Mouse (Mus musculus) inflammation-experienced regulatory T-cells (primary cell): Measurements from ENCODE around the gene Tln1. TPM values are rescaled to one million over a fixed set of nuclear protein-coding genes. Genes with fewer than 3 reads are reported as not detected.

Source experiments
- polyA plus RNA-seq, 2 experiments: library from polyadenylated mRNA; unstranded; fragments of 100-300 nt; shearing (Covaris generic); gene quantifications; one replicate each; pipeline ENCODE4 v1.2.1; 2017

Gene Tln1
- 100 to 1,000 TPM; 223 to 237 TPM for polyA plus RNA-seq

DNA sequence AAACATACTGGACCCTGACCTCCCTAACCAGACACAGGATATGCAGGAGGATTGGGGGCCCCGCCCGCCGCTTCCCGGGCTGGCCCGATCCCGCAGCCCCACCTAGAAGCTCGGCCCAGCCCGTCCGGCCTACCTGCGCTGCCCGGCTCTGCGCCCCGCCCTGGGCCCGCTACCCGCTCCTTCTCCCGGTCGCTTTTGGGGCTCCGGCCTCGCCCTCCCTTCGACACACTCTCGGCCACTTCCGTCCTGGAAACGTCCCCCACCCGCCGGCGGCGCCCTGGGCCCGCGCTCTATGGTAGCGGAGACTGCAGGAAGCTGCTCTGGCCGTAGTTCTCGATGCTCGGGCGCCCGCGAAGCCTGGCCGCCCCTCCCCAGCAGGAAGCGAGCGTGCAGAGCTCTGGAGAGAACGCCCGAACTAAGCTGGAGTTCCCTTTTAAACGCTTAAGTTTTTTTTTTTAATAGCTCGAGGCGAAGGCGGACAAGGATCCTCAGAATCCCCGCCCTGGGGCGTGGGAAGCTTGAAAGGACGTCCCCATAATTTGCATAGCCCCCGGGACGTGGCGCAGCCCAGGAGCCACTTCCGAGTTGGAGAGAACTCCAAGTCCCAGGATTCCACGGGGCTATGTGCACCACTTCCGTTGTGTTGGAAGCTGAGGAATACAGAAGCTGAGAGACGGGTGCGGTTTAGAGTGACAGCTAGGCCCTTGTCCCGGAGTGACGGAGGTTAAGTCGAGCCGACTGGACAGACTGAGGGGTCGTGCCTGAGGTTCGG lies at the start of gene Tln1, which contains the start of gene Creb3:
TSS of gene Tln1 (minus strand) at position 695 of the 772 bp plus-strand sequence.
TSS of gene Creb3 (plus strand) at position 336 of the 772 bp plus-strand sequence.

DNA sequence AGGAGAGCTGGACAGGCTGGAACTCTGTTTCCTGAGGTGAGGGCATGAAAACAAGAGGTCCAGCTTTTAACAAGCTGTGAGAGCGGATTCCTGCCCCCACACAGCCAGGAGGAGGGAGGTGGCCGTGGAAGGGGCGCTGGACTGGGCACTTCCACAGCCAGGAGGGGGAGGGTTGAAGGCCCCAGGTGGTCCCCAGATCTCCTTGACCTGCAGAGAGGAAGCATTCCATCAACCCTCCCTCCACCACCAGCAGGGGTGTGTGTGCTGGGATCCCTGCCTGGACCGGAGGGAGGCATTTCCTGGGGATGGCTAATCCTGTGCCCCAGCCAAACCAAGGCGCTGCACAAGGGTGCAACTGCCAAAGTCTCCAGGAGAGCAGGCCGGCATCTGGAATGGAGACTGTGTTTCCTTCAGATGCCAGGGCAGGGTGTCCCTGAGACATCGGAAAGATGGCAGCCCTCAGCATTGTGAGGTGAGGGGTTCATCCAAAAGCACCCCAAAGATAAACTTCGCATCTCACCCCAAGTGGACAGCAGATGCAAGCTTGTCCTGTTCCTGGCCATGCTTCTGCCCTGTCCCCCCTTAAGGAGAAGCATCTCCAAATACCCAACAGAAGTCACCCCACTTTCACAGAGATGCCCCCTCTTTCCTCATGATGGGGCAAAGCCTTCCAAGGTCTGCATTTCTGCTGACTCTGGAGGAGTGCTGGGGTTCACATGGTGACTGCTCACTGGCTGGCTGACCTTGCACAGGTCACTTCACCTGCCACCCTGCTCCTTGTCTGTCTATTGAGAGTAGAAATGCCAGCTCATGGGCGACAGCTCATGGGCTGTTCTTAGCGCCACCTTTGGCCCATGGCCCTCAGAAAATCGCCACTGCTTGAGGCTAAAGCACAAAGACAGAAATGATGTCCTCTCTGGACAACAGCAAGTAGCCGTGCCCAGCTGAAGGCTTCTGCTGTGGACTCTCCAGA lies 22.2 kb upstream of the Tln1 start, which contains the start of gene Msmp:
TSS of gene Msmp (minus strand) at position 51 of the 973 bp plus-strand sequence.

DNA sequence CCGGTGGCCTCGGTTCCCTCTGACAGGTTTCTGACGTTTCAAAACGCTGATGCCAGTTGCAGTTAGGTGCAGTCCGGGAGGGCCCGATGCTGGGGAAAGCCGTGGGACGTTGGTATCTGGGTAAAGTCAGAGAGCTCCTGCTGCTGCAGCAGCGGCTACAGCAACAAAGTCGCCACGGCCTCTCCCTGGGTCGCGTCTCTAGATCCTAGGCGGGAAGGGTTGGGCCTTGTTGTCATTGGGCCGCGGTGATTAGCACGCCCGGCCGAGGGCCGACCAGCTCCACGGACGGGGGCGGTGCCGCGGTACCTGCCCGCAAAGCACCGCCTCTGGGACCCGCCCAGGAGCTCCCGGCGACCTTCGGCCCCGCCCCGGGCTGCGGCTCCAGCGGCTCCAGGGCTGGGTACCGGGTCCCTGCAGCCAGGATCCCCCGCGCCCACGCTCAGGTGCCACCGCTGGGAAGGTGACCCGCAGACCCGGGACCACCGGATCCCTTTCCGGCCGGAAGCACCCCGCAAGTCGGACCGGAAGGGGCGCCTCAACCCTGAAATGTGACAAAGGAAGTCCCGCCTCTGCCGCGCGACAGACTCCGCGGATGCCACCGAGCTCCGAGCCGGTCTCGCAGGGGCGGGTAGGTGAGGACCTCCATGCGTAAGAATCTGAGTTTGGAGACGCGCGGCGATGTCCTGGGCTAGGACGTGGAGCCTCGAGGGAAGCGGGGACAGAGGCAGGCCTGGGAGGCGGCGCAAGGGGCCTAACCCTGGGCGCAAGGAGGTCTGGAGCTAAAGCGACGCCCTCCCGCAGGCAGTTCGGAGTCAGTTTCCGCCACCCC lies 16.1 kb upstream of the Tln1 start, which contains the start of the genes Rgp1 and Gba2:
TSS of gene Rgp1 (plus strand) at position 340 of the 829 bp plus-strand sequence.
TSS of gene Gba2 (minus strand) at position 498 of the 829 bp plus-strand sequence.

DNA sequence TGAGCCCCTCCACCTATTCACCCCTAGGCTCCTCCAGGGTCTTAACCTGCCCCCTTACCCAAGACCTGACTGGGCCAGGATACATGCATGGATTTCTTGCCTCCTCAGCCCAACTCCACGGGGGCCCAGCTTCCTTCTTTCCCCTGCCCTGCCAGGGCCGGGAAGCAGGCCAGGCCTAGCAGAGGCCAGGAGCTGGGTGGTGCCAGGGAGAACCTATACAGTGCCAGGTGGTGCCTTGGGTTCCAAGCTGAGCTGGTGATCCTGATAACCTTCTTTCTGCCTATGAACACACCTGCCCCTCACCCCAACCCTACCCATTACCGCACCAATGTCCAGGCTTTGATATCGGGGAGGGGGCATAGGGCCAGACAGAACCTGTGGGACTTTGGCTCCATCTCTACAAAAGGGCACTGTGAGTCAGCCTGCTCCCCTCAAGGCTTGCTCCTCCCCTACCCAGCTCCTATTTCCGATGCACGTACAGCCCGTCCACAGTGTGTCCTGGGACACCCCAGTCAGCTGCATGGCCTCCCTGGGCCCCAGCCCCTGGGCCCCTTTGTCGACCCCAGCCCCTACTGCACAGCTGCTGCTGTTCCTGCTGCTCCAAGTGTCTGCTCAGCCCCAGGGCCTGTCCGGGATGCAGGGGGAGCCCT lies 55.8 kb downstream of the Tln1 start, which contains the start of gene Car9:
TSS of gene Car9 (plus strand) at position 431 of the 650 bp plus-strand sequence.

DNA sequence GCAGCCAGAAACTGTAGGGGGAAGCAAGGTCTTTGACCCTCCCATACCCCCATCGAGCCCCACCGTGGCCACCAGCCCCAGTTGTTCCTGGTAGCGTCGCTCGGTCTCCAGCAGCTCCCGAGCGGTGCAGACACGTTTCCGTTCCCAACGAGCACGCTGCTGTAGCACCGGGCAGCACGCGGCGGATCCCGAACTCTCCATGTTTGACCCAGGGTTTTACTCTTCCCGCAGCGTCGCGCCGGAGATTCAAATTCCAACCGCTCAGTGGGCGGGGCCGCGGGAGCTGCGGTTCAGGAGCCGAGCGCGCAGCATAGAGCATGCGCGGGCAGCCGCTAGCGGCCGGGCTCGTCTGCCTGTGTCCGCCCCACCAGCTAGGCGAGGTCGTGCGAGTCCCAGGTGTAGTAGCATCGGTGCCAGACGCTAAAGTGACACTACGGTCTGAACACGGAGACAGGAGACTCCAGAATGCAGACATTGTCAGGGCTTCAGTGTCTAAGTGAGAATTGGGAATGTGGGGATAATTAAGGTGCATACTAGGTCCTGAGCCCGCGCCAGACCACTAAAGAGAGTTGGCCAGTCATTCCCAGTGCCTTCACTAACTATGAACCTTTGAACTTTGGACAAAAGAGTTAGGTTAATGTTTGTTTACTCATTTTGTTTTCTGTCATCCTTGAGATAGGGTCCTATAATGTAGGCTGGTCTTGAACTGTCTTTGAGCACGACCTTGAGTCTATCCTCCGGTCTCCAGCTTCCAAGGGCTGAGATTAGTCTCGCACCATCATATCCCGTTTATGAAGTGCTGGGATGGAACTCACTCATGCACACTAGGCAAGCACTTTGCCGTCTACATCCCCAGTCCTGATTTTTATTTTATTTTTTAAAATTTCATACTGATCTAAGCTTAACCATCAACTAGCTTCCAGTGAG lies 62.8 kb downstream of the Tln1 start, which contains the start of gene Arhgef39:
TSS of gene Arhgef39 (minus strand) at position 289 of the 927 bp plus-strand sequence.

DNA sequence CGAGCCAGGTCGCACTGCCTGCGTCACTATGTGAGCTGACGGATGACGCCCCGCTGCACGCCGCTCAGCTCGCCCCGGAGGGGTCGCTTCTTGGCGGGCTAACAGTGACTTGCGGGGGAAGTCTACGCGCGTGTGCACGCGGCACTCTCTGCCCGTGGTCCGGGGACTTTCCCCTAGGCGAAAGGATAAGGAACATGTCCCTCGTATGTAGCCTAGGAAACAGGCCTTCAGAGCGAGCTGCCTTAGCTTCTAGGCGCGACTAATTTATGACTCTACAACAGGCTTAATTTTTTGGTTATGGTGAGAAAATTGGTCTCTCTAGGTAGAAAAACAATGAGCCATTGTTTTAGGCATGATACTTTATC lies 69.7 kb downstream of the Tln1 start, which contains the start of gene Ccdc107:
TSS of gene Ccdc107 (plus strand) at position 80 of the 365 bp plus-strand sequence.

DNA sequence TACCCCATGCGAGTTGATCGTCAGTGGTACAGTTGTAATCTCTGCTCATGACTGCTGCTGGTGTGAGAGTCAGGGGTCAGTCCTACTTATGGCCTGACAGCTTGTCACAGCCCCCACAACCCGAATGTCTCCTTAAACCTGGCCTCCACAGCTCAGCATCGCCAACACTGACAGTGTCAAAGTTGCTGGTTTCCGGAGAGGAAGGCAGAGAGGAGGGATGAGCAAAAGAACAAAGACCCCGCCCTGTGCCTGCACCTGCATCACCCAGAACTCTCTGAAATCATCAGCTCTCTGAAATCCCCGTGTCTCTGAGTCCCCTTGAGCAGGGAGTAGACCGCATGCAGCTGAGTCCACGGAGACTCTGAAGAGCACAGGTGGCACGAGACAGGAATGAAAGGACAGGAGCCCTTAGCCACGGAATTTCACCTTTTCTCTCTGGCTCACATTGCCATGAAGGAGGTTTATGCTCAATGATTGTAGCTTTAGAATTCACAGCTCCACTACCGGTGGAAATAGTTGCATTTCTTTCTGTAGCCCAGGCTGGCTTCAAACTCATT lies 78.9 kb downstream of the Tln1 start, which contains the start of gene Sit1:
TSS of gene Sit1 (minus strand) at position 200 of the 557 bp plus-strand sequence.

Other genes with a start within 250 kb of the Tln1 start
- 1 to 10 TPM in 1 of 2 experiments, under 1 TPM in 1; 0.33 to 1.8 TPM for gene Rusc2, start 180.7 kb downstream of the Tln1 start, polyA plus RNA-seq
- under 1 TPM in 1 of 2 experiments, not detected in 1; 0.23 TPM for gene Fam166b, start 133.6 kb downstream of the Tln1 start, polyA plus RNA-seq
- gene Tesk1, start 120.8 kb downstream of the Tln1 start, polyA plus RNA-seq, result 10 to 100 TPM; 54.6 to 94.4 TPM
- 10 to 100 TPM; 33.1 to 65.3 TPM for gene Cd72, start 108.1 kb downstream of the Tln1 start, polyA plus RNA-seq
- gene Sit1, start 79.0 kb downstream of the Tln1 start, polyA plus RNA-seq, result 100 to 1,000 TPM; 134 to 225 TPM
- 10 to 100 TPM; 89.1 to 99.6 TPM for gene Ccdc107, start 69.8 kb downstream of the Tln1 start, polyA plus RNA-seq
- 1 to 10 TPM; 3.8 to 5.5 TPM for gene Arhgef39, start 63.0 kb downstream of the Tln1 start, polyA plus RNA-seq
- gene Car9, start 55.7 kb downstream of the Tln1 start, polyA plus RNA-seq, result 1 to 10 TPM in 1 of 2 experiments, under 1 TPM in 1; 0.51 to 1.4 TPM
- under 1 TPM in 1 of 2 experiments, not detected in 1; 0.37 TPM for gene Tpm2, start 38.9 kb downstream of the Tln1 start, polyA plus RNA-seq
- 10 to 100 TPM; 82.9 to 91.0 TPM for gene Creb3, start 359 bp downstream of the Tln1 start, polyA plus RNA-seq
- gene Rgp1, start 16.0 kb upstream of the Tln1 start, polyA plus RNA-seq, result 10 to 100 TPM; 12.9 to 21.1 TPM
- 10 to 100 TPM; 43.6 to 49.6 TPM for gene Gba2, start 16.2 kb upstream of the Tln1 start, polyA plus RNA-seq
- gene Msmp, start 21.8 kb upstream of the Tln1 start, polyA plus RNA-seq, result 1 to 10 TPM; 3.0 to 3.9 TPM
- gene Npr2, start 69.2 kb upstream of the Tln1 start, polyA plus RNA-seq, result under 1 TPM; 0.53 to 0.72 TPM
- gene Spag8, start 90.9 kb upstream of the Tln1 start, polyA plus RNA-seq, result under 1 TPM; 0.27 to 0.81 TPM
- 10 to 100 TPM; 64.9 to 74.6 TPM for gene Hint2, start 93.8 kb upstream of the Tln1 start, polyA plus RNA-seq
- gene Tmem8b, start 106.3 kb upstream of the Tln1 start, polyA plus RNA-seq, result 1 to 10 TPM; 1.4 to 2.3 TPM
- gene Fam221b, start 106.5 kb upstream of the Tln1 start, polyA plus RNA-seq, result 1 to 10 TPM in 1 of 2 experiments, under 1 TPM in 1; 0.99 to 2.8 TPM
- not detected for gene Olfr70, start 138.1 kb upstream of the Tln1 start, polyA plus RNA-seq
- under 1 TPM in 1 of 2 experiments, not detected in 1; 0.10 TPM for gene Olfr71, start 147.6 kb upstream of the Tln1 start, polyA plus RNA-seq
- not detected for gene Hrct1, start 164.5 kb upstream of the Tln1 start, polyA plus RNA-seq
- 1 to 10 TPM in 1 of 2 experiments, under 1 TPM in 1; 0.48 to 1.3 TPM for gene Spaar, start 167.3 kb upstream of the Tln1 start, polyA plus RNA-seq
- gene Olfr159, start 208.3 kb upstream of the Tln1 start, polyA plus RNA-seq, result not detected